Mouse (Mus musculus) heart, postnatal 25 days (tissue): Measurements from ENCODE around the gene Itgb8. TPM values are rescaled to one million over a fixed set of nuclear protein-coding genes. Genes with fewer than 3 reads are reported as not detected.

Experiments used
- DNase-seq: peaks from one replicate; pipeline ENCODE4 v3.0.0; 2022; ENCODE audit warnings: low spot score
- intact Hi-C: fragments of 180-260 bp; cut with DNase I; formaldehyde crosslinking; loops from one replicate; pipeline ENCODE4 v1.15.1; 2025
- total RNA-seq, 2 experiments: library from RNA; stranded (reverse); gene quantifications; 2 replicates each; pipeline ENCODE4 v1.2.3; 2021

Gene Itgb8
- total RNA-seq = 1 to 10 TPM; 1.2 to 1.8 TPM

GRCm38 (mm10) chr12:119238696-119239415, at the start of gene Itgb8:
Gene Itgb8, minus strand, starts transcription at chr12:119238802.
- intact Hi-C loops = no loop called here
- DNase-seq = peak; percentile 71

DNA sequence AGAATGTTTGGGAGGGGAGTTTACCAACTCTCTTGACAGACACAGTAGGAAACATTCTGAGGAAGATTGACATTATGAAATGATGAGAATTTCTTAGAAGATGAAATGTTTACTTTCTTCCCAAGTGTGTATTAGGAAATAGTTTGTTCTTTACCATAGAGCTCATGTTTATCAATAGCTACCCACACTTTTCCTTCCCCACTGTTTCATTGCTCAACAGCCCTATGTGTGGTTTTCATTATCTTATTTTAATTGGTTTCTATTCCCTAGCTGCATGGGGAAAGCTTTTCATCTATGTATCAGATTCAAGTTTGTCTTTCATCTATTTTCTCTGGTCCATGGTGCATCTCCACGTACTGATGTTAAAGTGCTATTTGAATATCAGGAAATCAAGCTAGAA, 37.7 kb upstream of the Itgb8 start:
- intact Hi-C loops = no loop called here
- no peak for DNase-seq

- intact Hi-C loops = no loop called here
- no peak for DNase-seq
Observed at GRCm38 (mm10) chr12:119273605-119274004, 35.0 kb upstream of the Itgb8 start.

DNA sequence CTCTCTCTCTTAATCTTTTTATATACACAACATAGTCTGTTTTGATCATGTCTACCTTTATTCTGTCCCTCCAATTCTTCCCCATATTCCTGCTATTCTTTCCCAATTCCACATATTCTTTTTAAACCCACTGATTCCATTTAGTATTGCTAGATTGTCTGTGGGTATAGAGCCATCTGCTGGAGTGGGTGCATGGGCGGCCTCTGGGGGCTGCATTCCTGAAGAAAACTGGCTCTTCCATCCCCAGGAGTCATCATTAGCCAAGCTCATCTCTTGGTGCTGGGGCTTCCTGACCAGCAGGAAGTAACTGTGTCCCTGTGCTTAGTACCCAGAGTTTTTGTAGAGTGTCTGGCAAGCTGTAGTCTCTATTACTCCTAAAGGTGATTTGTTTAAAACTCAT, 33.4 kb upstream of the Itgb8 start:
- DNase-seq = no peak
- intact Hi-C loops = no loop called here

DNA sequence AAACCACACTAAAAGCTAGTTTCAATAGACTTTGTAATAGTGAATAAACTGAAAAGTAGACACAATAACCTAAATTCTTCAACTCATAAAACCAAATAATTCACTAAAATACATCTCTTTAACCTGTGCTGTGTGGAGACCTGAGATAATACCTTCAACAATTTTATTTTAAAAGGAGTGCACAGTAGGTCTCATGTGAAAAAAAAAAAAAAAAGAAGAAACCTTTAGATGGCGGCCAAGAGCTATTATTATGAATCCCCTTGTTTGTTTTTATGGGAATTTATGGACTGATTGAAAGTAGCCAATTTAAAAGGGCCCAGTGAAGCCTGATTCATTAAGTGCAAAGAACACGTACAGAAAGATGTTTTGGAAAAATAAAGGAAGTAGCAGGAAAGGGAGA, 31.4 kb upstream of the Itgb8 start:
- no peak for DNase-seq
- intact Hi-C loops = no loop called here

GRCm38 (mm10) chr12:119268723-119269122, 30.1 kb upstream of the Itgb8 start:
- intact Hi-C loops = no loop called here
- no peak for DNase-seq

- intact Hi-C loops = no loop called here
- no peak for DNase-seq
Observed at GRCm38 (mm10) chr12:119264506-119264905, 25.9 kb upstream of the Itgb8 start.

DNA sequence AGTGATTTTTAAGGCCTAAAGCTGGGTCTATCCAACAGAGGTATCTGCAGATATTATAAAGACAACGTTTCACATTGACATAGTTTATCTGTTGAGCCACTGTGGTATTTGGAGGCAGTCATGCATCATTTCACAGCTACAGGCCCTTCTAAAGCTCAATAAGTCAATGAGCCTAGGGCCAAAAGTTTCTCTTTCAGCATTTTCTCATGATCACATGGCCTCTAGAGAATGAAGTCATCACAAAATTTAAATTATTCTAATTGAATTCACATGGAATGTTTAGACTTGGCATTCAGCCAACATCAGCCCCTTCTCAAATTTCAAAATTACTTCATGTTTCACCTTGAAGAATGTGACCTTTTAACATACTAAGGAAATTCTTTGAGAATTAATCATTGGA, 10.0 kb upstream of the Itgb8 start:
- no peak for DNase-seq
- intact Hi-C loops = no loop called here

DNA sequence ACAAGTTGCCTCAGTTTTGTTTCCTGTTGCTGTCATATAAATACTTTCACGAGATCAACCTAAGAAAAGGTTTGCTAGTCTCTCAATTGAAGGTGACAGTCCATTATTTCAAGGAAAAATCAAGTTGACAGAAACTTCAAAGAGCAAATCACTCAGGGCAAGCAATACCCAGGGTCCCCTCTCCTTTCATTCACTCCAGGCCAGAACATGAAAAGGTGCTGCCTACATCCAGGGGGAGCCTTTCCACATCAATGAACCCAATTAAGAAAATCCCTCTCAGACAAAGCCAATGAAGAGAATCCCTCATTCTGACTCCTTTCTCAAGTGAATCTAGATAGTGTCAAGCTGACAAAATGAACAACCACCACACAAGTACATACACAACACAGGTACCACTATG, 2.5 kb upstream of the Itgb8 start:
- DNase-seq = no peak
- intact Hi-C loops = no loop called here

GRCm38 (mm10) chr12:119237921-119238695, 494 bp downstream of the Itgb8 start:
- intact Hi-C loops = no loop called here
- DNase-seq = peak; percentile 16

DNA sequence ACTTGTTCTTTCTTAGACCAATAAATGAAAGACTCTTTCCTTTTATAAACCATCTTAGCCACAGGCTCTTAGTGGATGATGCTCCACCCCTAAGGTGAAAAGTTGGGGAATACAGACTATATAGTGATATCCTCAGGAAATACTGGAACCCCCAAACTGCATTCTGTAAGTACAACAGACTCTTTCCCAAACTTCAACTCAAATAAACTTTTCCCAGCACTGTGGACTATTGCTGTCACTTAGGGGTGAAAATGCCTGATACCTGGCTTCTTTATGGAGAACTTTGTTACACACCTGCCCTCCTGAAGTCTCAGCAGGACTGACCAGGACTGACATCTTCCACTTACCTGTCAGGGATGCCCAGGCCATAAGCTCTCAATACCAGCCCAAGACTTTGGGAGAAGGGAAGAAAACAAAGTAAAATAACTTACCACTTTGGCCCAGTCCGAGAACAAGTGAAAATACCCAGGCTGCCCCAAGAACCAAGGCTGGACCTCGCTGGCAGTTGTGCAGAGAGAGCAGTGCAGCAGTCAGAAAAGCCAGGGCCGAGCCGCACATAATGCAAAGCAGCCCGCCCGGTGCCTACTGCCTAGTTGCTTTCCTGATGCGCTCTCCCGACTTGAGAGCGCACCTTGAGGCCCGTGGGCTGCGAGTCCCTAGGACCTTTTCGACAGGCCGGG, 1.2 kb downstream of the Itgb8 start:
- intact Hi-C loops = no loop called here
- DNase-seq = no peak

- intact Hi-C loops = no loop called here
- DNase-seq = no peak
Observed at GRCm38 (mm10) chr12:119231831-119232230, 6.8 kb downstream of the Itgb8 start.

DNA sequence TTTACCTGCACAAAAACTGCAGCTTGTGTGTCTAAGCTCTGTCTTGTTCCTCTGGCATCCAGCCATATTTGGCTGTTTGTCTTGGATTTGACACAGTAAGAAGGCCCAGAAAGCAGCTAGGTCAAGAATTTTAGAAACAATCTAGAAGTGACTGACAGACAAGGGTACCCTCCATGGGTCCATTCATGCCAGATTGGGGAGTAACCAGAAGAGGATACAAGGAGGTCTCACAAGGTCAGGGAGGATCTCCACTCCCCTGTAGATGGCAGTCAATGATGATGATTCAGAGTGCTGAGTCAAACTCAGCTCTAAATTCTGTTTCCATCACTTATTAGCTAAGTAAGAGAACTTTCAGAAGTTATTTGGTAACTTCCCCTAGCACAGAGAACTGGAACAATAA, 8.2 kb downstream of the Itgb8 start:
- intact Hi-C loops = no loop called here
- no peak for DNase-seq

DNA sequence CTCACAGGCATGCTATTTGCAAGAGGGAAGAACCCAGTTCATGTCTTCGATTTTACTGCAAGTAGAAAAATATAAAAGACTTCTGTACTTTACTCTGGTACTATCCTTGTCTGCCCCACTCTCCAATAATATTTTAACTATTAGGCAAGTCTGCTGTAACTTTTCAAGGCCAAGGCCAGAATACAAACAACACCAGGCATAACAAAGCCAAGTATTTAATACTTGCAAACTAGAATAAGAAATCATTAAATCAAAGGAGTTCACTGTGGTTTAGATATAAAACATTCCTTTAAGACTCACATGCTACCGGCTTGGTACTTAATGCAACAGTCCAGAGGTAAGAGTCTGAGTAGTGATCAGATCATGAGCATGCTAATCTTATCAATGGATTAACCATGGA, 9.0 kb downstream of the Itgb8 start:
- intact Hi-C loops = no loop called here
- DNase-seq = no peak

- no peak for DNase-seq
- intact Hi-C loops = no loop called here
Observed at GRCm38 (mm10) chr12:119227898-119228297, 10.7 kb downstream of the Itgb8 start.

DNA sequence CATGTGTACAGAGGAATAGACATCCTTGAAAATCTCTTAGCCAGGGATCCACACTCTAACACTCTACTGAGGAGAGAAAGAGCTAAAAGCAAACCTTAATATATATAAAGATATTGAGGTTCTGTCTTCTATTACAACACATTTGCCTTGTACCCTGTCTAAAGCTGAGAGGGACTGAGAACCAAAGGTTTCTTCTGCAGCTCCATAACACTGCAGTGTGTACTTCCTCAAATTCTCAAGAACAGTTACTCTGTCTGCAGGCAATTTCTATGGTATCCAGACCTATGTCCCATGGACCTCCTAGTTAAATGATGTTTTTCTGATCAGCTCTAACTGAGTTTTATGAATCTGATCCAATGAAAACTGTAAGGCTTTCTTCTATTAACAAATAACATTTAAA, 13.9 kb downstream of the Itgb8 start:
- intact Hi-C loops = no loop called here
- no peak for DNase-seq

DNA sequence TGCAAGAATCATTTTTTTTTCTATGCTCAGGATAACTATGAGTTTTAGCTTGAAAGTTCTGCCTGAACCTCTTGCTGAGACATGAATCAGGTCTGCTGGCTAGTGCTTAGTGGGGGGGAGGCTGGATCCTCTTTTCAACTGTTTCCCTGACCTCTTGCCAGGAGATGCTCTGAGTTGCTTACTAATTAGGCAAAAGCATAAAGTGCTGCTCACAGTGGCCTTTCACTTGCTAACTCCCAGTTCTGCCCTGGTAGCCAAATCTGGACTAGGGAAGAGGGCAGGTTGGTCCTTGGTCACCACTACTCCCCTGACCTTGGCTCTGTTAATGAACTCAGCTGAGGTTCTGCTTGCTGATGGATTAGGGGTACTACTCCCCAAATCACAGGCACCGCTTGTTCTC, 19.2 kb downstream of the Itgb8 start:
- no peak for DNase-seq
- intact Hi-C loops = no loop called here

GRCm38 (mm10) chr12:119217700-119218265, 20.8 kb downstream of the Itgb8 start:
- no peak for DNase-seq
- intact Hi-C loops = no loop called here

GRCm38 (mm10) chr12:119215225-119215624, 23.4 kb downstream of the Itgb8 start:
- intact Hi-C loops = no loop called here
- DNase-seq = no peak

DNA sequence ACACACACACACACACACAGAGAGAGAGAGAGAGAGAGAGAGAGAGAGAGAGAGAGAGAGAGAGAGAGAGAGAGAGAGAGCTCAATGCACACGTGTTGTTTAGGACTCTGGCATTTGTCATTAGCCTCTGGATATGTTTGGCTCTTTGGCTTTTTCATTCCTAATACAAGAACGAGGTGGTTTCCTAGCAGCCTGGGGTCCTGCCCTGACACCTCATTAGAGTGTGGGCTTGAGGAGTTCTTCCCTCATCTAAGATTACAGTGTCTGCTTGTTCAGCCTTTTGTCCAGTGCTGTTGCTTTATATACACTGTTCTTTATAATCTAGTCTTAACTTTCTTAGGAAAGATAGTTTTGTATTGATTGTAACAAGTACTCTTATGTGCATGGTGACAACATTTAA, 27.1 kb downstream of the Itgb8 start:
- DNase-seq = no peak
- intact Hi-C loops = no loop called here

- intact Hi-C loops = no loop called here
- no peak for DNase-seq
Observed at GRCm38 (mm10) chr12:119210590-119210989, 28.0 kb downstream of the Itgb8 start.
